Comparison of ENCODE assay signal across 22 mouse cellular contexts in genomic region chr17:35859371-35859770, GRCm38 (mm10). TPM values are rescaled to one million over a fixed set of nuclear protein-coding genes. Genes with fewer than 3 reads are reported as not detected.
A peak's percentile ranks its signal among the peaks of the same experiment; 100 is the strongest.
DNase-seq lines count a peak whose midpoint lies in the region; TF ChIP-seq lines count a peak whose summit lies in the region.
"Had no signal": no experiment of that assay in that cellular context is flagged by ENCODE, and none has a peak within 500 bp of the region (broad histone marks: within the 10 kb centered on the region; RNA-seq: fewer than 3 reads in every experiment).

No protein-coding gene starts in this region.

- DNase-seq in cerebellum, adult 9-10 months = peak; percentile 21
- no peak for DNase-seq in cerebellum, postnatal 10 days
- peak; percentile 54 for DNase-seq in MEL (ENCODE audit: low read depth, low spot score)
- DNase-seq in kidney, postnatal 10 days = no peak
- DNase-seq: adrenal gland, adult 8-10 months; adrenal gland, postnatal 14 days; adrenal gland, postnatal 36 days; B cell, adult 2 months; cerebellum, adult 11 months; cerebellum, adult 18-20 months; cerebellum, adult 8-10 months; cerebellum, postnatal 14 days; cerebellum, postnatal 36 days; embryo, embryonic 11 days had no signal

- H3K9ac ChIP-seq in MEL (ENCODE audit: control insufficient read depth, low read depth, low read length, poor library complexity, severe bottlenecking) = no peak overlapping the region
- H3K9ac ChIP-seq: embryonic facial prominence, embryonic 13.5 days; embryonic facial prominence, embryonic 15.5 days; forebrain, embryonic 12.5 days had no signal

- H3K79me2 ChIP-seq in MEL (ENCODE audit: control insufficient read depth, insufficient read depth, low read length, poor library complexity) = no peaks in the 10 kb centered on the region; the same call in 1 of the 2 replicates
- H3K79me2 ChIP-seq in macrophage (ENCODE audit: inconsistent target) = peaks cover 17% of the 10 kb centered on the region; the same call in 1 of the 2 replicates

- H3K4me1 ChIP-seq in MEL (ENCODE audit: control insufficient read depth in 1 of 2, insufficient read depth in 2 of 2, low read length in 2 of 2) = peaks cover 3 to 20% of the 10 kb centered on the region in 2 experiments; a peak in 3 of 4 replicates

- no peak for TF ChIP-seq POLR2A in MEL (IDR thresholded peaks at IDR 0.05; ENCODE audit: control insufficient read depth in 1 of 2, insufficient read depth in 1 of 2, low read depth in 1 of 2, low read length in 2 of 2, poor library complexity in 1 of 2)

- H3K27me3 ChIP-seq in MEL (ENCODE audit: control insufficient read depth in 1 of 2, insufficient read depth in 2 of 2, low read length in 2 of 2) = no peaks in the 10 kb centered on the region
- H3K27me3 ChIP-seq: CH12.LX; embryonic facial prominence, embryonic 13.5 days; embryonic facial prominence, embryonic 15.5 days; forebrain, embryonic 12.5 days had no signal

- H3K27ac ChIP-seq in MEL (ENCODE audit: control insufficient read depth, low read depth, low read length) (no peak overlapping the region), macrophage (0 out of 2 replicates have a peak overlapping the region, but pooled peaks have one; percentile 19)
- H3K27ac ChIP-seq: embryonic facial prominence, embryonic 13.5 days; embryonic facial prominence, embryonic 15.5 days; forebrain, embryonic 10.5 days; forebrain, embryonic 12.5 days had no signal

- H3K4me3 ChIP-seq in MEL (ENCODE audit: control insufficient read depth in 1 of 2, insufficient read depth in 1 of 2, low read depth in 2 of 2, low read length in 2 of 2) (no peak overlapping the region), macrophage (ENCODE audit: inconsistent target) (no peak overlapping the region)
- H3K4me3 ChIP-seq: embryonic facial prominence, embryonic 13.5 days; embryonic facial prominence, embryonic 15.5 days; erythroblast, embryonic 14.5 days; forebrain, embryonic 12.5 days had no signal

- no peak for TF ChIP-seq RAD21 in MEL (IDR thresholded peaks at IDR 0.05; ENCODE audit: low read depth, low read length)

- H3K36me3 ChIP-seq in MEL (ENCODE audit: control insufficient read depth in 1 of 2, insufficient read depth in 2 of 2, low read length in 2 of 2) (peaks cover 3 to 14% of the 10 kb centered on the region in 2 experiments; a peak in 3 of 4 replicates), macrophage (ENCODE audit: inconsistent target) (no peaks in the 10 kb centered on the region)

- TF ChIP-seq CTCF in MEL (IDR thresholded peaks at IDR 0.05 in 2 of 3, conservative IDR thresholded peaks at IDR 0.05 in 1 of 3; ENCODE audit: control insufficient read depth in 1 of 3, insufficient read depth in 1 of 3, low read depth in 2 of 3, low read length in 3 of 3, poor library complexity in 1 of 3, severe bottlenecking in 1 of 3) = no peak

- no peak for TF ChIP-seq EP300 in MEL (IDR thresholded peaks at IDR 0.05; ENCODE audit: low read depth in 1 of 2, low read length in 2 of 2)

- no peaks in the 10 kb centered on the region for H3K9me3 ChIP-seq in MEL (replicated peaks; ENCODE audit: insufficient read depth, low read length)
- H3K9me3 ChIP-seq: embryonic facial prominence, embryonic 13.5 days; embryonic facial prominence, embryonic 15.5 days; forebrain, embryonic 10.5 days; forebrain, embryonic 12.5 days; G1E had no signal

- WGBS in macrophage (ENCODE audit: missing documents) = 83% methylated on average over 1 of the region's 1 CpGs

TF ChIP-seq in MEL, 35 proteins besides CTCF, POLR2A, EP300 and RAD21:
- TF ChIP-seq CHD2 (IDR thresholded peaks at IDR 0.05; ENCODE audit: low read length) = no peak
- TF ChIP-seq TBP (IDR thresholded peaks at IDR 0.05; ENCODE audit: low read depth, low read length) = no peak

RNA-seq across cellular contexts. Expression of gene Nrm, which starts 1.7 kb away (rescaled TPM):
- 11.1 and 13.7 TPM in 2 replicates for total RNA-seq in MEL (2012; rRNA removed)
- polyA plus RNA-seq in MEL (2012; ENCODE audit: insufficient read depth in 1 of 2, insufficient read length in 2 of 2, low read depth in 1 of 2, low replicate concordance in 2 of 2, missing spikeins in 1 of 2) (10 to 100 TPM in 1 of 2 experiments, not detected in 1; 49.9 TPM), macrophage (2018) (5.9 to 14.4 TPM (median 6.8 TPM) in 3 replicates)
- total RNA-seq in macrophage (2018; cell fraction: chromatin; rRNA removed) = 1 to 10 TPM in 12 of 26 experiments, under 1 TPM in 3, not detected in 11; 0.48 to 6.9 (median 1.9) TPM
- total RNA-seq in macrophage (2018; cell fraction: cytosol; rRNA removed) = 1 to 10 TPM; 4.5 to 9.2 (median 6.2) TPM
- 10 to 100 TPM in 4 of 26 experiments, 1 to 10 TPM in 22; 2.0 to 31.9 (median 4.7) TPM for total RNA-seq in macrophage (2018; cell fraction: nucleus; rRNA removed)

RNA-seq across cellular contexts. Expression of gene Ppp1r18, which starts 6.0 kb away (rescaled TPM):
- total RNA-seq in MEL (2012; rRNA removed) = 10.1 and 12.7 TPM in 2 replicates
- polyA plus RNA-seq in MEL (2012; ENCODE audit: insufficient read depth in 1 of 2, insufficient read length in 2 of 2, low read depth in 1 of 2, low replicate concordance in 2 of 2, missing spikeins in 1 of 2) = 10 to 100 TPM in 1 of 2 experiments, not detected in 1; 36.2 TPM
- 100 to 1,000 TPM in 22 of 26 experiments, 10 to 100 TPM in 4; 62.2 to 295 (median 178) TPM for total RNA-seq in macrophage (2018; cell fraction: chromatin; rRNA removed)
- 100 to 1,000 TPM; 183 to 254 (median 218) TPM for total RNA-seq in macrophage (2018; cell fraction: cytosol; rRNA removed)
- total RNA-seq in macrophage (2018; cell fraction: nucleus; rRNA removed) = 100 to 1,000 TPM in 24 of 26 experiments, 10 to 100 TPM in 2; 99.4 to 300 (median 213) TPM
- polyA plus RNA-seq in macrophage (2018) = 166 to 235 TPM (median 189 TPM) in 3 replicates

RNA-seq across cellular contexts. Expression of gene Mdc1, which starts 18.1 kb away (rescaled TPM):
- 15.0 and 17.2 TPM in 2 replicates for total RNA-seq in MEL (2012; rRNA removed)
- polyA plus RNA-seq in MEL (2012; ENCODE audit: insufficient read depth in 1 of 2, insufficient read length in 2 of 2, low read depth in 1 of 2, low replicate concordance in 2 of 2, missing spikeins in 1 of 2) = 10 to 100 TPM; 46.6 to 77.9 TPM
- 10 to 100 TPM in 23 of 26 experiments, 1 to 10 TPM in 3; 7.4 to 51.1 (median 30.4) TPM for total RNA-seq in macrophage (2018; cell fraction: chromatin; rRNA removed)
- total RNA-seq in macrophage (2018; cell fraction: cytosol; rRNA removed) = 10 to 100 TPM; 10.2 to 24.5 (median 18.6) TPM
- total RNA-seq in macrophage (2018; cell fraction: nucleus; rRNA removed) = 10 to 100 TPM in 23 of 26 experiments, 1 to 10 TPM in 3; 9.1 to 73.1 (median 23.0) TPM
- 12.5 to 32.8 TPM (median 22.9 TPM) in 3 replicates for polyA plus RNA-seq in macrophage (2018)

RNA-seq across cellular contexts. Expression of gene Dhx16, which starts 20.2 kb away (rescaled TPM):
- 75.4 and 79.2 TPM in 2 replicates for total RNA-seq in MEL (2012; rRNA removed)
- polyA plus RNA-seq in MEL (2012; ENCODE audit: insufficient read depth in 1 of 2, insufficient read length in 2 of 2, low read depth in 1 of 2, low replicate concordance in 2 of 2, missing spikeins in 1 of 2) (100 to 1,000 TPM in 1 of 2 experiments, not detected in 1; 101 TPM), macrophage (2018) (19.3 to 24.2 TPM (median 19.8 TPM) in 3 replicates)
- 100 to 1,000 TPM in 2 of 26 experiments, 10 to 100 TPM in 24; 31.7 to 110 (median 62.7) TPM for total RNA-seq in macrophage (2018; cell fraction: chromatin; rRNA removed)
- 10 to 100 TPM; 17.1 to 28.5 (median 23.8) TPM for total RNA-seq in macrophage (2018; cell fraction: cytosol; rRNA removed)
- 10 to 100 TPM; 29.0 to 70.8 (median 43.2) TPM for total RNA-seq in macrophage (2018; cell fraction: nucleus; rRNA removed)

RNA-seq across cellular contexts. Expression of gene Tubb5, which starts 21.3 kb away (rescaled TPM):
- total RNA-seq in MEL (2012; rRNA removed) = 1,137 and 1,211 TPM in 2 replicates
- 1,000 to 10,000 TPM; 1,040 to 1,575 TPM for polyA plus RNA-seq in MEL (2012; ENCODE audit: insufficient read depth in 1 of 2, insufficient read length in 2 of 2, low read depth in 1 of 2, low replicate concordance in 2 of 2, missing spikeins in 1 of 2)
- total RNA-seq in macrophage (2018; cell fraction: chromatin; rRNA removed) = 100 to 1,000 TPM in 2 of 26 experiments, 10 to 100 TPM in 21, 1 to 10 TPM in 3; 6.5 to 144 (median 36.4) TPM
- total RNA-seq in macrophage (2018; cell fraction: cytosol; rRNA removed) = 100 to 1,000 TPM; 196 to 602 (median 339) TPM
- 100 to 1,000 TPM in 17 of 26 experiments, 10 to 100 TPM in 9; 35.0 to 372 (median 132) TPM for total RNA-seq in macrophage (2018; cell fraction: nucleus; rRNA removed)
- 187 to 603 TPM (median 205 TPM) in 3 replicates for polyA plus RNA-seq in macrophage (2018)

Comparison
In these comparisons a context has a peak if more than half of its experiments do, and no peak if none do; other contexts are left out.
1. DNase-seq: peak in cerebellum, adult 9-10 months (single experiment) and MEL (single experiment); none in cerebellum, postnatal 10 days (0 of 2) and kidney, postnatal 10 days (single experiment).